Mouse (Mus musculus) megakaryocyte, embryonic 14.5 days (primary cell): ENCODE data around the gene Fam219b.

Experiments used
- FLI1 ChIP-seq: IDR thresholded peaks from 2 replicates; pipeline ENCODE4 v1.6.1; 2012; ENCODE audit warnings: low read length, inconsistent platforms, mixed read lengths
- GATA1 ChIP-seq: IDR thresholded peaks from 3 replicates; pipeline ENCODE4 v1.6.1; 2012; ENCODE audit warnings: mixed read lengths, low read length, inconsistent platforms, borderline replicate concordance

DNA sequence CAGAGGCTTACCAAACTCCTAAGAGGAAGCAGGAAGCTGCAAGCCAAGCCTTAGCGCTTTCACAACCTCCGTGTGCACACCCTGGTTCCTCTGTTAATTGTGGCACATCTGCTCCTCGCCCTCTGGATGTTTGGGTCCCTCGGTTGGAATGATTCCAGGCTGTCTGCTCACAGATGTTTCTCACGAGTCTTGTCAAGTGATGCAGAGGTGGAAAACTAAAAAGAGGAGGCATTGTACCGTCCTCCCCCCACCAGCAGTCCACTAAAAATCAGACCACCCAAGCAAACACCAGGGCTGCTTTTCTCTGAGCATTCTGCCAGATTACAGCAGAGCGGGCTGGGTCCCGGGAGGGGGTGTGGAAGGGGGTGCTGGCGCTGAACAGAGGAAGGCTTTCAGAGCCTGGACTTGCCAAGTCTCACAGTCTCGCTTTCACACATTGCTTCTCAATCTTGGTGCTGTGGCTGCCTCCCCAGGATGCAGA is 28.5 kb downstream of the Fam219b start:
- TF ChIP-seq FLI1 (no peak), GATA1 (no peak)
